Mouse (Mus musculus): ENCODE measurements around the gene Gm3415. TPM values are rescaled to one million over a fixed set of nuclear protein-coding genes. Genes with fewer than 3 reads are reported as not detected.
"Not testable (repeated sequence)": the region's sequence is repeated elsewhere in the genome, so short reads cannot be mapped to it uniquely, and the experiment has no call there.

The Gm3415 gene
- polyA plus RNA-seq (2016; fragmentation: Nextera tagmentation; extraction: Ambion mirVana), result not detected in 2 replicates

- H3K27ac ChIP-seq (replicated peaks); H3K4me1 ChIP-seq; H3K36me3 ChIP-seq; H3K4me3 ChIP-seq; ATAC-seq (ENCODE audit: low FRiP score, low read depth); H3K9ac ChIP-seq (replicated peaks); H3K9me3 ChIP-seq; H3K4me2 ChIP-seq (replicated peaks); H3K27me3 ChIP-seq: not testable (repeated sequence)
- WGBS, result no CpG with 5 or more reads among the region's 3 CpGs
Observed at GRCm38 (mm10) chr5:146555836-146556235, at the start of gene Gm3415. Gene Gm3415 (plus strand): TSS chr5:146556136.

GRCm38 (mm10) chr5:146513823-146514222 lies 42.1 kb upstream of the Gm3415 start, which contains the start of gene Gm3402:
Gene Gm3402 (plus strand): TSS chr5:146514123.
- not testable (repeated sequence) for H3K36me3 ChIP-seq; H3K9ac ChIP-seq (replicated peaks); H3K4me3 ChIP-seq; H3K4me2 ChIP-seq (replicated peaks); H3K4me1 ChIP-seq; ATAC-seq (ENCODE audit: low FRiP score, low read depth); H3K9me3 ChIP-seq; H3K27ac ChIP-seq (replicated peaks); H3K27me3 ChIP-seq
- 100% methylated on average over 2 of the region's 5 CpGs for WGBS

DNA sequence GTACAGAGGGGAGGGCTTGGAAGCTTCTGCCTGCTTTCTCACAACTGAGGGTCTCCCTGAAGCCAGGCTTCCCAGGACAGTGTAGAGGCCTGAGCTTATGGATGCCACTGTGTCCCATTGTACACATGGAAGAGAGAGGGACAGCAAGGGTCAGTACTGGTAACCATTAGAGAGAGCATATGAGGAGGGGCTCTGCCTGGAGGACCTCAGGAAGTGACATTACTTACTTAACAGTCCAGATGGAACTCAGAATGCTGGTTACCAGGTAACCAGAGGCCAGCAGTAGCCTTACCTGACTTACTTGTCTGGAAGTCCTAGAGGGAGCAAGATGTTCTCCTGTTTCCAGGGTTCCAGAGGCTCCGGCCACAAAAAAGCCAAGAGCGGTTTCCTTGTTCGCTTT lies 30.4 kb upstream of the Gm3415 start, which contains the start of gene Gm3404:
Gene Gm3404, plus strand, starts transcription at position 301 of the 400 bp plus-strand sequence.
- WGBS, result 95% methylated on average over 3 of the region's 3 CpGs
- not testable (repeated sequence) for H3K4me1 ChIP-seq; ATAC-seq (ENCODE audit: low FRiP score, low read depth); H3K27me3 ChIP-seq; H3K27ac ChIP-seq (replicated peaks); H3K9ac ChIP-seq (replicated peaks); H3K9me3 ChIP-seq; H3K36me3 ChIP-seq; H3K4me3 ChIP-seq; H3K4me2 ChIP-seq (replicated peaks)

DNA sequence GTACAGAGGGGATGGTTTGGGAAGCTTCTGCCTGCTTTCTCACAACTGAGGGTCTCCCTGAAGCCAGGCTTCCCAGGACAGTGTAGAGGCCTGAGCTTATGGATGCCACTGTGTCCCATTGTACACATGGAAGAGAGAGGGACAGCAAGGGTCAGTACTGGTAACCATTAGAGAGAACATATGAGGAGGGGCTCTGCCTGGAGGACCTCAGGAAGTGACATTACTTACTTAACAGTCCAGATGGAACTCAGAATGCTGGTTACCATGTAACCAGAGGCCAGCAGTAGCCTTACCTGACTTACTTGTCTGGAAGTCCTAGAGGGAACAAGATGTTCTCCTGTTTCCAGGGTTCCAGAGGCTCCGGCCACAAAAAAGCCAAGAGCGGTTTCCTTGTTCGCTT lies 18.6 kb upstream of the Gm3415 start, which contains the start of gene Gm3409:
Gene Gm3409, plus strand, starts transcription at position 301 of the 400 bp plus-strand sequence.
- ATAC-seq (ENCODE audit: low FRiP score, low read depth); H3K36me3 ChIP-seq: not testable (repeated sequence)
- WGBS, result 85% methylated on average over 3 of the region's 3 CpGs

GRCm38 (mm10) chr5:146564259-146564658 lies 8.3 kb downstream of the Gm3415 start:
- Histone ChIP-seq H3K4me1 (no peaks in the 10 kb centered on the region), H3K27me3 (no peaks in the 10 kb centered on the region), H3K27ac (replicated peaks) (no peak overlapping the region), H3K9me3 (peaks cover 3% of the 10 kb centered on the region; the same call in 1 of the 2 replicates), H3K36me3 (no peaks in the 10 kb centered on the region), H3K9ac (replicated peaks) (no peak overlapping the region), H3K4me3 (no peak overlapping the region), H3K4me2 (replicated peaks) (no peak overlapping the region)
- ATAC-seq (ENCODE audit: low FRiP score, low read depth), result no peak
- WGBS, result 88% methylated on average over 1 of the region's 1 CpGs

More for the DNA sequence above, 18.6 kb upstream of the Gm3415 start, which contains the start of gene Gm3409:
- not testable (repeated sequence) for H3K4me2 ChIP-seq (replicated peaks); H3K9me3 ChIP-seq; H3K4me3 ChIP-seq; H3K27ac ChIP-seq (replicated peaks); H3K9ac ChIP-seq (replicated peaks); H3K27me3 ChIP-seq; H3K4me1 ChIP-seq

DNA sequence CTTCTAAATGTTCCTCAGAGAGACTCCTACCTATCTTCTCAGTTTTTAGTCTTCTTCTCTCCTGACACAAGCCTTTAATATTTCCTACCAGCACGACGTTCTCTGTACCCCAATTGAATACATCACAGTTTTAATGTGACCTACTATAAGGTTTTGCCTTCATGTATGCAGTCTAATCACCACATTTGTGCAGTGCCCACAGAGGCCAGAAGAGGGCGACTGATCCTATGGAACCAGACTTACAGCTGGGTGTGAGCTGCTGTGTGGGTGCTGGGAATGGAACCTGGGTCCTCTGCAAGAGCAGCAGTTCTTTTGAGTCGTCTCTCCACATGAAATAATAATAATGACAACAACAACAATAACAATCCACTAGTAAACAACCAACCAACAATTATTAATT lies 11.1 kb downstream of the Gm3415 start:
- H3K4me2 ChIP-seq (replicated peaks), result no peak overlapping the region
- no peak overlapping the region for H3K27ac ChIP-seq (replicated peaks)
- no peak overlapping the region for H3K4me3 ChIP-seq
- peaks cover 3% of the 10 kb centered on the region; the same call in 1 of the 2 replicates for H3K9me3 ChIP-seq
- no peaks in the 10 kb centered on the region for H3K36me3 ChIP-seq
- 62% methylated on average over 4 of the region's 4 CpGs for WGBS
- no peak overlapping the region for H3K9ac ChIP-seq (replicated peaks)
- no peaks in the 10 kb centered on the region for H3K4me1 ChIP-seq
- no peak for ATAC-seq (ENCODE audit: low FRiP score, low read depth)
- no peaks in the 10 kb centered on the region for H3K27me3 ChIP-seq

GRCm38 (mm10) chr5:146570179-146570578 lies 14.2 kb downstream of the Gm3415 start:
- H3K27me3 ChIP-seq; H3K9ac ChIP-seq (replicated peaks); H3K4me3 ChIP-seq; H3K27ac ChIP-seq (replicated peaks); H3K4me1 ChIP-seq; H3K4me2 ChIP-seq (replicated peaks); ATAC-seq (ENCODE audit: low FRiP score, low read depth); H3K9me3 ChIP-seq; H3K36me3 ChIP-seq: not testable (repeated sequence)
- WGBS, result 87% methylated on average over 6 of the region's 6 CpGs

DNA sequence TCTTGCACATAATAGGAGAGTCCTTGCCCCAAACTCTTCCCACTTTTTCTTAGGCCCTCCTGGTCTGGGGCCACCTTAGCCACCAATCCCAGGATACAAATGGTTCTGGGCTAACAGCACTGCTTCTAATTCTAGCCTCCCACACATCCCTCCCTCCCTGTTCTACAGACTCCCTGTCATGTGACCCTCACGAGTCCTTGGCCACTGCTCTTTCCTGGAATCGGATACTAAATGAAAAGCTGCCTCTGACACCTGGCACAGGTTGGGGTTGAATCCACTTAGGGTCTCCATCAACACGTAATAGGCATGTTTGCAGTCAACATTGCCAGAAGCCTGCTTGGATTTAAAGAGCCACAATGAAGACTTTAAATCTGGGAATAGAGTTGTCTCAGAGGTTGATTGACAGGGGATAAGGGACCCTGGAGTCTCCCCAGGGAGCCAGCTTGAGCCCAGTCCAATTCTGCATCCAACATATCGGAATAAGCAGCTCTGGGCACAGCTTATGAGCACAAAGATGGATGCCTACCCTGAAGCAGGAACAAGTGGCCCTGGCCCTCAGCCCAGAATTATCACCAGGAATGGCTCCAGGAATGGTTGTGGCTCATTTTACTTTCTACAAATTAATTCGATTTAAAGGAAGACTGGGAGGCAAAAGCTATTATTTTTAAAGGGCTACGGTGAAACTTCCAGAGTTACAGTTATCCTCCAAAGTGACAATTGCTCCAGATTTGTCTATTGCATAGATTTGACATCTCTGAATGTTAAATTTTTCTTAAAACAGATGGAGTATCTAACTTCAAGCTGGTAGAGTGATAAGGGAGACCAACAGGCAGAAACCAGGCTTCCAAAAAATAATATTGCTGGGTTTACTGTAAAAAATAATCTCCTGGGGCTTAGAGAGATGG lies 16.1 kb downstream of the Gm3415 start:
- H3K4me2 ChIP-seq (replicated peaks); ATAC-seq (ENCODE audit: low FRiP score, low read depth); H3K27me3 ChIP-seq; H3K9ac ChIP-seq (replicated peaks); H3K4me1 ChIP-seq; H3K9me3 ChIP-seq; H3K36me3 ChIP-seq; H3K27ac ChIP-seq (replicated peaks); H3K4me3 ChIP-seq: not testable (repeated sequence)
- WGBS, result 76% methylated on average over 6 of the region's 6 CpGs

DNA sequence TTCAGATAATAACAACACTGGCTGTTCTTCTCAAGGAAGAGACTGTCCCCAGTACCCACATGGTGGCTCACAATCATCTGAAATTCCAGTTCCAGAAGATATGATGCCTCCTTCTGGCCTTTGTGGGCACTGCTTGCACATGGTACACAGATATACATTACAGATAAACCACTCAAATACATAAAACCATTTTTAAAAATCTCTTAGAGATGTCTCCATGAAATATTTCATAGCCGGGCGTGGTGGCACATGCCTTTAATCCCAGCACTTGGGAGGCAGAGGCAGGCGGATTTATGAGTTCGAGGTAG lies 16.8 kb downstream of the Gm3415 start:
- WGBS, result 93% methylated on average over 4 of the region's 4 CpGs
- H3K4me1 ChIP-seq; H3K4me3 ChIP-seq; H3K27me3 ChIP-seq; H3K27ac ChIP-seq (replicated peaks); ATAC-seq (ENCODE audit: low FRiP score, low read depth); H3K36me3 ChIP-seq; H3K9me3 ChIP-seq; H3K4me2 ChIP-seq (replicated peaks); H3K9ac ChIP-seq (replicated peaks): not testable (repeated sequence)

- Histone ChIP-seq H3K36me3 (no peaks in the 10 kb centered on the region), H3K4me3 (no peak overlapping the region), H3K4me2 (replicated peaks) (no peak overlapping the region), H3K9ac (replicated peaks) (no peak overlapping the region), H3K27me3 (no peaks in the 10 kb centered on the region), H3K27ac (replicated peaks) (no peak overlapping the region), H3K9me3 (no peaks in the 10 kb centered on the region), H3K4me1 (no peaks in the 10 kb centered on the region)
- WGBS, result 80% methylated on average over 3 of the region's 3 CpGs
- ATAC-seq (ENCODE audit: low FRiP score, low read depth), result no peak
Observed at GRCm38 (mm10) chr5:146576668-146577067, 20.7 kb downstream of the Gm3415 start.

- H3K4me3 ChIP-seq, result peak overlapping the region; percentile 53
- peak overlapping the region; percentile 50; the same call in 1 of the 2 replicates for H3K9ac ChIP-seq (replicated peaks)
- WGBS, result 11% methylated on average over 10 of the region's 10 CpGs
- peak overlapping the region; percentile 88 for H3K4me2 ChIP-seq (replicated peaks)
- H3K9me3 ChIP-seq, result no peaks in the 10 kb centered on the region
- H3K36me3 ChIP-seq, result no peaks in the 10 kb centered on the region
- H3K27me3 ChIP-seq, result peaks cover 50% of the 10 kb centered on the region
- ATAC-seq (ENCODE audit: low FRiP score, low read depth), result no peak
- no peak overlapping the region for H3K27ac ChIP-seq (replicated peaks)
- peaks cover 7% of the 10 kb centered on the region for H3K4me1 ChIP-seq
Observed at GRCm38 (mm10) chr5:146584156-146584477, 28.2 kb downstream of the Gm3415 start.

DNA sequence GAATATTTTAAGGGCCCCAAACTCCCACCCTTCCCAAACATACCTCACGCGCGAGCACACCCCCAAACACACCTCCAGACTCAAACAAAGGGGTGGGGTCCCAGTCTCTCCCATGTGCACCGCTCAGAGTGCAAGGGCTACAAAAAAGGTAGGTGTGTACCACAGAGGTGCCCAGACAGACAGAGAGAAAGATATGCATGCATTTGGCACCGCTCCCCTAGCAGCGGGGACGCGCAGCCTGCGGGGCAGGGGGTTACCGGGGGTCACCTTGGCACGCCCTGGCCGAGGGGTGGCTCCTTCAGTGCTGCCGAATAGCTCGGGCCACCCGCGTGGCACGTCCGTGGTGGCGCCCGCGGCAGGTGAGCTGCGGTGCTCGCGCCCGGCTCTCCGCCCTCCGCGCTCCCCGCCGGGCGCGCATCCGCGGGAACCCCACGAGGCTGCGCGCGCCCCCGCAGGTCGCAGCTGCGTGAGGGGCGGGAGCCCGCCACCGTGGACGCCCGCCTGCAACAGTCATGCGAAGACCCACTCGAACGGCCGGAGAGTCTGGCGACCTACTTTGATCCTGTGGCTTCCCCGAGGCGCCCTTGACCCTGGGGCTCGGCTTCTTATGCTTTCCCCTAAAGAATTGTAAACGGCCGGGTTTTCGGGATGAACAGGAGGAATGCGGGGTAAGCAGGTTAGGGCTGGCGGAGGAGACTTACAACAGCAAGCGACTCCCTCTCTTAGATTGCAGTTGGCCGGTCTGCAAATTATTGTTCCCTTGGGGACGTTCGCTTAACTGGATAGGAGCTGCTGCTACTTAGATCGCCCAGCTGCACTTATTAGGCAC lies 28.8 kb downstream of the Gm3415 start, which contains the start of gene Gpr12:
Gene Gpr12, minus strand, starts transcription at position 762 of the 829 bp plus-strand sequence.
- no peak within 1 kb of the TSS for H3K27ac ChIP-seq (replicated peaks)
- WGBS, result 1% methylated on average over 59 of the region's 64 CpGs
- H3K27me3 ChIP-seq, result peaks cover 56% of the 10 kb centered on the region
- H3K9me3 ChIP-seq, result no peaks in the 10 kb centered on the region
- H3K9ac ChIP-seq (replicated peaks), result peak within 1 kb of the TSS; percentile 50
- no peaks in the 10 kb centered on the region for H3K36me3 ChIP-seq
- peaks cover 7% of the 10 kb centered on the region for H3K4me1 ChIP-seq
- ATAC-seq (ENCODE audit: low FRiP score, low read depth), result peak; percentile 69
- peak within 1 kb of the TSS; percentile 53 for H3K4me3 ChIP-seq
- peak within 1 kb of the TSS; percentile 88 for H3K4me2 ChIP-seq (replicated peaks)
